Mouse (Mus musculus): Measurements from ENCODE around the gene Fer. TPM values are rescaled to one million over a fixed set of nuclear protein-coding genes. Genes with fewer than 3 reads are reported as not detected.

Fer gene
- polyA plus RNA-seq, 1 experiment from 2014 or later, result 32.2 TPM

- WGBS, result 62% methylated on average over 2 of the region's 2 CpGs
- peak; percentile 48 for TF ChIP-seq CTCF (IDR thresholded peaks at IDR 0.05; ENCODE audit: low read depth)
- no peak overlapping the region for H3K27ac ChIP-seq (ENCODE audit: low read depth)
- no peak overlapping the region for H3K9ac ChIP-seq
- H3K9me3 ChIP-seq (ENCODE audit: low read depth, low read length), result no peaks in the 10 kb centered on the region
- DNase-seq (peak; percentile 30), ATAC-seq (ENCODE audit: insufficient read depth) (no peak)
- no peaks in the 10 kb centered on the region for H3K36me3 ChIP-seq (ENCODE audit: insufficient read depth)
- no peak overlapping the region for H3K4me3 ChIP-seq (ENCODE audit: low read depth, low read length)
- no peak overlapping the region for H3K4me2 ChIP-seq
- H3K4me1 ChIP-seq (ENCODE audit: insufficient read depth), result no peaks in the 10 kb centered on the region
- no peaks in the 10 kb centered on the region for H3K27me3 ChIP-seq (ENCODE audit: insufficient read depth, low read length)
These were observed 163.6 kb downstream of the Fer start for GRCm38 (mm10) chr17:64026485-64026884.

GRCm38 (mm10) chr17:64041771-64042170 is 178.9 kb downstream of the Fer start:
- no peak overlapping the region for H3K9ac ChIP-seq
- H3K4me2 ChIP-seq, result no peak overlapping the region
- no peak for TF ChIP-seq CTCF (IDR thresholded peaks at IDR 0.05; ENCODE audit: low read depth)
- no peaks in the 10 kb centered on the region for H3K4me1 ChIP-seq (ENCODE audit: insufficient read depth)
- H3K9me3 ChIP-seq (ENCODE audit: low read depth, low read length), result no peaks in the 10 kb centered on the region
- peaks cover 3% of the 10 kb centered on the region; the same call in 1 of the 2 replicates for H3K36me3 ChIP-seq (ENCODE audit: insufficient read depth)
- no peak overlapping the region for H3K4me3 ChIP-seq (ENCODE audit: low read depth, low read length)
- no peak for ATAC-seq (ENCODE audit: insufficient read depth)
- DNase-seq, result peak; percentile 55
- no peaks in the 10 kb centered on the region for H3K27me3 ChIP-seq (ENCODE audit: insufficient read depth, low read length)
- no peak overlapping the region for H3K27ac ChIP-seq (ENCODE audit: low read depth)

- DNase-seq, result no peak
- no peak for TF ChIP-seq CTCF (IDR thresholded peaks at IDR 0.05; ENCODE audit: low read depth)
- Histone ChIP-seq H3K4me2 (no peak overlapping the region), H3K27me3 (ENCODE audit: insufficient read depth, low read length) (no peaks in the 10 kb centered on the region), H3K9me3 (ENCODE audit: low read depth, low read length) (no peaks in the 10 kb centered on the region), H3K27ac (ENCODE audit: low read depth) (no peak overlapping the region), H3K4me1 (ENCODE audit: insufficient read depth) (no peaks in the 10 kb centered on the region), H3K9ac (no peak overlapping the region), H3K4me3 (ENCODE audit: low read depth, low read length) (no peak overlapping the region), H3K36me3 (ENCODE audit: insufficient read depth) (no peaks in the 10 kb centered on the region)
- ATAC-seq (ENCODE audit: insufficient read depth), result no peak
- 70% methylated on average over 7 of the region's 7 CpGs for WGBS
These were observed 182.5 kb downstream of the Fer start for GRCm38 (mm10) chr17:64045326-64045725.

- ATAC-seq (ENCODE audit: insufficient read depth) (no peak), DNase-seq (no peak)
- Histone ChIP-seq H3K4me2 (no peak overlapping the region), H3K9me3 (ENCODE audit: low read depth, low read length) (no peaks in the 10 kb centered on the region), H3K4me1 (ENCODE audit: insufficient read depth) (no peaks in the 10 kb centered on the region), H3K27ac (ENCODE audit: low read depth) (no peak overlapping the region), H3K36me3 (ENCODE audit: insufficient read depth) (no peaks in the 10 kb centered on the region), H3K4me3 (ENCODE audit: low read depth, low read length) (no peak overlapping the region), H3K27me3 (ENCODE audit: insufficient read depth, low read length) (no peaks in the 10 kb centered on the region), H3K9ac (no peak overlapping the region)
- TF ChIP-seq CTCF (IDR thresholded peaks at IDR 0.05; ENCODE audit: low read depth), result no peak
- WGBS, result 88% methylated on average over 3 of the region's 3 CpGs
These were observed 183.7 kb downstream of the Fer start for GRCm38 (mm10) chr17:64046557-64046956.

- H3K36me3 ChIP-seq (ENCODE audit: insufficient read depth), result no peaks in the 10 kb centered on the region
- no peaks in the 10 kb centered on the region for H3K9me3 ChIP-seq (ENCODE audit: low read depth, low read length)
- H3K4me3 ChIP-seq (ENCODE audit: low read depth, low read length), result no peak overlapping the region
- H3K9ac ChIP-seq, result no peak overlapping the region
- H3K4me2 ChIP-seq, result no peak overlapping the region
- no peak for TF ChIP-seq CTCF (IDR thresholded peaks at IDR 0.05; ENCODE audit: low read depth)
- ATAC-seq (ENCODE audit: insufficient read depth) (no peak), DNase-seq (no peak)
- H3K27ac ChIP-seq (ENCODE audit: low read depth), result no peak overlapping the region
- no peaks in the 10 kb centered on the region for H3K4me1 ChIP-seq (ENCODE audit: insufficient read depth)
- 85% methylated on average over 5 of the region's 5 CpGs for WGBS
- H3K27me3 ChIP-seq (ENCODE audit: insufficient read depth, low read length), result no peaks in the 10 kb centered on the region
These were observed 188.0 kb downstream of the Fer start for GRCm38 (mm10) chr17:64050911-64051310.

GRCm38 (mm10) chr17:64053636-64054035 is 190.8 kb downstream of the Fer start:
- Histone ChIP-seq H3K4me3 (ENCODE audit: low read depth, low read length) (no peak overlapping the region), H3K4me2 (no peak overlapping the region), H3K9me3 (ENCODE audit: low read depth, low read length) (no peaks in the 10 kb centered on the region), H3K4me1 (ENCODE audit: insufficient read depth) (no peaks in the 10 kb centered on the region), H3K27ac (ENCODE audit: low read depth) (no peak overlapping the region), H3K27me3 (ENCODE audit: insufficient read depth, low read length) (no peaks in the 10 kb centered on the region), H3K9ac (no peak overlapping the region), H3K36me3 (ENCODE audit: insufficient read depth) (no peaks in the 10 kb centered on the region)
- DNase-seq, result no peak
- no peak for ATAC-seq (ENCODE audit: insufficient read depth)
- WGBS, result 89% methylated on average over 11 of the region's 11 CpGs
- no peak for TF ChIP-seq CTCF (IDR thresholded peaks at IDR 0.05; ENCODE audit: low read depth)

- no peak for TF ChIP-seq CTCF (IDR thresholded peaks at IDR 0.05; ENCODE audit: low read depth)
- no peaks in the 10 kb centered on the region for H3K36me3 ChIP-seq (ENCODE audit: insufficient read depth)
- ATAC-seq (ENCODE audit: insufficient read depth) (no peak; the same call in 1 of the 2 replicates), DNase-seq (peak; percentile 26)
- no peaks in the 10 kb centered on the region for H3K27me3 ChIP-seq (ENCODE audit: insufficient read depth, low read length)
- H3K4me2 ChIP-seq, result no peak overlapping the region
- no peaks in the 10 kb centered on the region for H3K9me3 ChIP-seq (ENCODE audit: low read depth, low read length)
- no peak overlapping the region for H3K4me3 ChIP-seq (ENCODE audit: low read depth, low read length)
- no peak overlapping the region for H3K9ac ChIP-seq
- H3K4me1 ChIP-seq (ENCODE audit: insufficient read depth), result no peaks in the 10 kb centered on the region
- H3K27ac ChIP-seq (ENCODE audit: low read depth), result no peak overlapping the region
These were observed 197.7 kb downstream of the Fer start for GRCm38 (mm10) chr17:64060529-64060928.

- no peak overlapping the region for H3K27ac ChIP-seq (ENCODE audit: low read depth)
- no peak overlapping the region for H3K4me2 ChIP-seq
- H3K27me3 ChIP-seq (ENCODE audit: insufficient read depth, low read length), result no peaks in the 10 kb centered on the region
- H3K4me1 ChIP-seq (ENCODE audit: insufficient read depth), result no peaks in the 10 kb centered on the region
- TF ChIP-seq CTCF (IDR thresholded peaks at IDR 0.05; ENCODE audit: low read depth), result no peak
- H3K36me3 ChIP-seq (ENCODE audit: insufficient read depth), result no peaks in the 10 kb centered on the region
- DNase-seq (no peak), ATAC-seq (ENCODE audit: insufficient read depth) (no peak)
- no peak overlapping the region for H3K9ac ChIP-seq
- no peaks in the 10 kb centered on the region for H3K9me3 ChIP-seq (ENCODE audit: low read depth, low read length)
- WGBS, result 77% methylated on average over 3 of the region's 3 CpGs
- H3K4me3 ChIP-seq (ENCODE audit: low read depth, low read length), result no peak overlapping the region
These were observed 202.4 kb downstream of the Fer start for GRCm38 (mm10) chr17:64065243-64065642.
